Mouse (Mus musculus) skeletal muscle tissue, adult 2 months (tissue): ENCODE measurements around the gene Nme3.
A peak's percentile ranks its signal among the peaks of the same experiment; 100 is the strongest.

Source experiments
- DNase-seq: peaks from one replicate; pipeline ENCODE4 v3.0.0-alpha.2; 2012; ENCODE audit warnings: low read depth, low spot score

Gene Nme3

GRCm38 (mm10) chr17:24878531-24878930, 17.8 kb upstream of the Nme3 start:
- DNase-seq = no peak

GRCm38 (mm10) chr17:24881738-24882440, 14.4 kb upstream of the Nme3 start:
- DNase-seq = no peak

- no peak for DNase-seq
Measured at GRCm38 (mm10) chr17:24884391-24884790, 11.9 kb upstream of the Nme3 start.

GRCm38 (mm10) chr17:24885356-24886133, 10.8 kb upstream of the Nme3 start:
- no peak for DNase-seq

- peak; percentile 100 for DNase-seq
Measured at GRCm38 (mm10) chr17:24886134-24886931, 10.0 kb upstream of the Nme3 start, which contains the start of the genes Nubp2 and Spsb3. TSS of gene Nubp2 (minus strand) at chr17:24886349. TSS of gene Spsb3 (plus strand) at chr17:24886643.

GRCm38 (mm10) chr17:24886932-24887271, 9.4 kb upstream of the Nme3 start:
- no peak for DNase-seq

GRCm38 (mm10) chr17:24887291-24888080, 8.8 kb upstream of the Nme3 start:
- DNase-seq = no peak

- DNase-seq = no peak
Measured at GRCm38 (mm10) chr17:24888862-24889261, 7.4 kb upstream of the Nme3 start.

GRCm38 (mm10) chr17:24890151-24891092, 5.9 kb upstream of the Nme3 start:
- no peak for DNase-seq

GRCm38 (mm10) chr17:24891321-24891720, 5.0 kb upstream of the Nme3 start:
- DNase-seq = no peak

GRCm38 (mm10) chr17:24892785-24893184, 3.5 kb upstream of the Nme3 start:
- no peak for DNase-seq

- DNase-seq = no peak
Measured at GRCm38 (mm10) chr17:24893276-24893675, 3.0 kb upstream of the Nme3 start.

- no peak for DNase-seq
Measured at GRCm38 (mm10) chr17:24894061-24894994, 2.0 kb upstream of the Nme3 start.

- DNase-seq = peak; percentile 78
Measured at GRCm38 (mm10) chr17:24894995-24895547, 1.2 kb upstream of the Nme3 start, which contains the start of the genes Eme2 and Mrps34. TSS of gene Eme2 (minus strand) at chr17:24895087. TSS of gene Mrps34 (plus strand) at chr17:24895116.

- DNase-seq = no peak
Measured at GRCm38 (mm10) chr17:24895571-24896240, 594 bp upstream of the Nme3 start.

- no peak for DNase-seq
Measured at GRCm38 (mm10) chr17:24896993-24897269, 631 bp downstream of the Nme3 start.

GRCm38 (mm10) chr17:24897600-24897999, 1.3 kb downstream of the Nme3 start:
- DNase-seq = no peak
